Mouse (Mus musculus): ENCODE data around the gene 2610318N02Rik.
"Not testable (repeated sequence)": the region's sequence is repeated elsewhere in the genome, so short reads cannot be mapped to it uniquely, and the experiment has no call there.

2610318N02Rik gene

GRCm38 (mm10) chr16:17124871-17125520, at the start of gene 2610318N02Rik:
Gene 2610318N02Rik (minus strand): TSS chr16:17125167.
- peak; percentile 76 for DNase-seq

DNA sequence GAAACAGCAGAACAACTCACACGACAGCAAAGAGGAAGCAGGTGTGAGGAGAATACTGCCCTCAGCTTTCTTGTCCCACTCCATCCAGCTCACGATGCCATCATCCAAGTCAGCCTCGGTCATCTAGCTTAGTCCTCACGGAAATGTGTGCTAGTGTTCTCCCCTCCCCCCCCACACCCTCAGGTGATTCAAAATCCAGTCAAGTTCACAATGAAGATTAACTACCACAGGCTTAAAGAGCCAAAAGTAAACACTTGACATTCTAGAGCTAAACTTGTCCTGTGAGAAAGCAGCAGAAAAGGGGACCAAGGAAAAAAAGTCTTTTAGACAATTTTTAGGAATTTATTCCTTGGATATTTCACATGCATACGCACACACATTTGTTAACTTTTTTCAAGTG, 43.1 kb upstream of the 2610318N02Rik start:
- peak; percentile 10 for DNase-seq

GRCm38 (mm10) chr16:17167179-17167578, 42.2 kb upstream of the 2610318N02Rik start:
- no peak for DNase-seq

- DNase-seq, result not testable (repeated sequence)
Observed at GRCm38 (mm10) chr16:17165478-17165877, 40.5 kb upstream of the 2610318N02Rik start.

DNA sequence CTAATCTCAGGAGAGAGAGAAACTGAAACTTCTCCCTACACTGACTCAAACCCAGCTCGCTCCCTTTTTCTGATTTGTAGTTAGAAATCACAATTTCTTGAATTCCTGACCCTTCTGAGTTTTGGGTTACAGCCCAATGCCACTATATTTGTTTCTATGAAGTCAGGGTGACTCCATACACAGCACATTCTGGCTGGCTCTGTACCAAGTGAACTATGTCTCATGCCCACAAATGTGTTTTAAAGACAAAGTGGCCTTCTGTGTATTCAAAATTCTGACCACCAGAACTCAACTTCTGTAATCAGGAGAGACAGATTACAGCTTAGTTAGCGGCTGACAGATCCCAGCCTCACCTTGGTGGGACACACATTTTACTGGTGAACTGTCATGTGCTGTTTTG, 29.4 kb upstream of the 2610318N02Rik start:
- no peak for DNase-seq

GRCm38 (mm10) chr16:17151874-17152273, 26.9 kb upstream of the 2610318N02Rik start:
- DNase-seq, result no peak

GRCm38 (mm10) chr16:17150520-17151258, 25.7 kb upstream of the 2610318N02Rik start:
- DNase-seq, result no peak

GRCm38 (mm10) chr16:17148084-17148483, 23.1 kb upstream of the 2610318N02Rik start:
- DNase-seq, result no peak

DNA sequence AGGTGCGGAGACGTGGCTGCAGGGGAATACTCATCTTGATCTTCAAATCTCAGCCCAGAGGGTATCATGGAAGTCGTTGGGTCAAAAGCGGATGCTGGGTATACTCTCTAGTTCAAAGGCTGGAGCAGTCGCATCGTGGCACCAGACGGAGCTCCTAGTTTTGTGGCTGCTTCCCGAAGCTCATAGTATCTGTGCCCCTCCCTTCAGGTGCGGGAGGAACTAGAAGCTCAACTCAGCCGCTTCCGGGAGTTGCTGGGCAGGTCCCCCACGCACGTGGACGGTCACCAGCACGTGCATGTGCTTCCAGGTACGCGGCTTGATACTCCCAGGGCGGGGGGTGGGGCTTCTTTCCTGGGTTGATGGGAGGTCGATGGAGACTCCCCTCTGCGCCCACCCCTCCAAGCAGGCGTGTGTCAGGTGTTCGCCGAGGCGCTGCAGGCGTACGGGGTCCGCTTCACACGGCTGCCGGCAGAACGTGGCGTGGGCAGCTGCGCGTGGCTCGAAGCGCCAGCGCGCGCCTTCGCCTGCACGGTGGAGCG, 22.5 kb upstream of the 2610318N02Rik start:
- no peak for DNase-seq

DNA sequence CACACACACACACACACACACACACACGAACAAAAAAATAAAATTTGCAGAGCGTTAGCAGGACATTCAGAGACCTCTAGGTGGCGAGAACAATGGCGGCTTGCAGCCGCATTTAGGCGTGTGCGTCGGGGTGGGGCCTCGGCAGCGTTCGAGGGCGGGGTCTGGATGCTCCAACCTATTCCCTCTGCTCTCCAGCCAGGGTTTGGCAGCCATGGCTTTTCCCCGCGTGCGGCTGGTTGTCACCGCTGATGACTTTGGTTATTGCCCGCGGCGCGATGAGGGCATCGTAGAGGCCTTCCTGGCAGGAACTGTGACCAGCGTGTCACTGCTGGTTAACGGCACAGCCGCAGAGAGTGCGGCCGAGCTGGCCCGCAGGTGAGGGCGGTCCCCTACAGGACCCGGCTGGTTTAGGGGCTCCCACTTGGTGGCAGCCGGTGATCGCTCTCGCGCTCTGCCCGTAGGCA, 21.8 kb upstream of the 2610318N02Rik start, which contains the start of gene Ccdc116:
Gene Ccdc116, minus strand, starts transcription at position 458 of the 464 bp plus-strand sequence.
- peak; percentile 73 for DNase-seq

GRCm38 (mm10) chr16:17144339-17144738, 19.4 kb upstream of the 2610318N02Rik start, which contains the start of gene Ydjc:
Gene Ydjc (plus strand): TSS chr16:17144621.
- no peak for DNase-seq

GRCm38 (mm10) chr16:17137355-17137754, 12.4 kb upstream of the 2610318N02Rik start:
- no peak for DNase-seq

DNA sequence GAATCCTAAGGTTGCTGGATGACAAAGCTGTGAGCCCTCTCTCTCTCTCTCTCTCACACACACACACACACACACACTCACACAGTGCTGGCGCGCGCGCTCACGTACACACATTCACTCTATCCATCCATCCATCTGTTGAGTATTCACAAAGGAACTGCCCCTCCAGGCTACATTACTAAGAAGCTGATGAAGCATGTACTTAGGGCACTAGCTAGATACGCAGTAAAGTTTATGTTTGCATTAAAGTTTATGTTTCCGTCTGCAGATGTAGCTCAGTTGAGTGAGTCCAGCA, 7.9 kb upstream of the 2610318N02Rik start:
- DNase-seq, result no peak

DNA sequence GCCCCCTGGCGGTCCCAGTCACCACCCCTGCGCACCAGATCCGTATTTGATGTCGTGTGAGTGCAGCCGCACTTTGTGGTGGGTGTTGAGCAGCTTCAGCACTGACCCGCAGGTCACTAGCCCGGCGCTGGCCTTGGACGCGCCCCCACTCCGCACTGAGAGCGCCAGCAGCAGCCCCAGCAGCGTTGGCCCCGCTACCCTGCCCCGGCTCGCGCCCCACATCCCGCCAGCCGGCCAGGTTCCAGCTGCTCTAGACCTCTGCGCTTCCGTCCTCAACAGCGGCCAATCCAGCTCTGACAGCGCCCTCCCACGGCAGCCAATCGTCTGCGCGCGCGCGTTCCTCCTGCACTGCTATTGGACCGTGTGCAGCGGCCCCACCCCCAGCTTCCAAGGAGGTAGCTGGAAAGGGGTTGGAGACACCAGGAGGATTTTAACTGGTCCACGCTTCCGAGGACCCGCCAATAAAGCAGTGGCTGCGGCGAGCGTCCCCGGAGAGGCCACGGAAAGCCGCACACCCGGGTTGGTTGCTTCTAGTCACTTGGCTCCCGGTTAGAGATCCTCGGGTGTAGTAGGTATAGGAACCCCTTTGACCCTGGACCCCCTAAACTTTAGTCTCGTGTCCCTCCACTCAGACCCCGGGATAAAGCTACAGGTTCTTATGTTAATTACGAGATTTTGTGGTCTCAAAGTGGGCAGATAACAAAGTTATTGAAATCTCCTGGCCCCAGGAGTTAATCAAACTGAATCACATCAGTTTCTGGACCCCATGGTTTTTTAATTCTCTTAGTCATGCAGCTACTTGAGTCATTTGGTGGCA, 7.3 kb upstream of the 2610318N02Rik start, which contains the start of gene Sdf2l1:
Gene Sdf2l1, minus strand, starts transcription at position 295 of the 817 bp plus-strand sequence.
- DNase-seq, result peak; percentile 98

DNA sequence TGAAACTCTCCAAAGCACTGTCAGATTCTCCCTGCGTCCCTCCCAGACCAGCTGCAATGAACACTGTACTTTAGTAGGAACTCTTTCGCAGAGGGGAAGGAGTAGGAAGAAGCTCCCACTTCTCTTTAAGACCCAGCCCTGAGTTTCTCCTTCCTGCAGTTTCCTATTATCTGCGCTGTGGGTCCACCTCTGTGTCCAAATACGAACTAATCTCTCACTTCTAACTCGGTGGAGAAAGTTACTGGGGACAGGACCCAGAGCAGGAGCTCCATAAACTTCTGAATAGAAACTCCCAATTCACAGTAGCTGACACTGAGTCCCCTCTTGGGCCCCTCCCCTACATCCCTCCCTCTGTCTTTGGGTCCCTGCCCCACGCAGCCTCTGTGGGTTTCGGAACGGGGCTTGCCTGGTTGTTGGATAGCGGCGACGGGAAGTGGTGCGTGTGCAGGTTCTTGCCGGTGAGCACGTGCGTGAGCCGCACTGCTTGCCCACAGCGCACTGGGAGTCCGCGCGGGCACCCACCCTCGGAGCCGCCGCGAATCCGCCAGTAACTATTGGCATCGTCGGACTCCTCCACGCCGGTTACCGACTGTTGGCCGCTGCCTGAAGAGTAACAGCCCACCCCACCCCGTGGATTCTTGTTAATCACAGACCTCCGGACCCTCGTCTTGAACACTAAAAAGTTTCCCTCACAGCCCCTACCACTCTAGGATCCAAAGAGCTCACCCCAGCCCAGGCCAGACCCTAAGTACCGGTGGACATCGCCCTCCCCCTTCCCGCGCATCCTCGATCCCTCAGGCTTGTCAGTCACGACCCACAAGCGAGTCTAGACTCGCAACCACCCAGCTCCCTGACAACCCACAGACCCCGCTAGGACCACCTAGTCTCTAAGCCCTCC, 6.5 kb upstream of the 2610318N02Rik start:
- no peak for DNase-seq

GRCm38 (mm10) chr16:17127292-17127691, 2.3 kb upstream of the 2610318N02Rik start:
- peak; percentile 61 for DNase-seq

DNA sequence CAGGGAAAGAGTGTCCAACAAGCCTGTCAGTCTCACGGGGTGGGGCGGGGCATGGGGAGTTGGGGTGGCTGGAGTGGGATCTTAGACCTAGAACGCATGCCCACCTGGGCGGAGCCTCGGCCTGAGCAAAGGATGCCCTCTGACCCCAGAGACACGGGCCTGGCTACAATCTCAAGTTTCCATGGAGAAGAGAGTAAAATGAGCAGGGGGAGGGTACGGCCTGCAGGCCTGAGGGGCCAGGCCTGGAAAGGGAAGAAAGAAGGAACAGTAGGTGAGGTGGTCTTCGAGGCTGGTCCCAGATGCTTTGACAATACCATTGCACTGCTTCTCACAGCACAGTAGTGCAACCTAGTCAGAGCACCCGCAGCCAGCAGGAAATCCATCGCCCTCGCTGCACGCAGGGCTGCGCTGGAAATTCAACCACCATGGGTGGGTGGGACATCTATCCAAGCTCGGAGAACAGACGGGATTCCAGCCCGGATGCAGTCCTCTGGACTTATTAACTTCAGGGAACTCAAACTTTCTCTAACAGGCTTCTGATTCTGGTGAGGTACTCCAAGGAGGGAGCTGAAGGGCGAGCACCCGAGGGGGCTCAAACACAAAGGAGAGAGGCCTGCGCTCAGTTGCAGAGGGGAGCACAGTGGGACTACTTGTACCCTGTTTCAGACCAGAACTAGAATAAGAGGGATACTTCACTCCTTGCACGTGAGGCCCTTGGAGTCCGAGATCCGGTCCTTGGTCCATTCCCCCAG, 672 bp downstream of the 2610318N02Rik start:
- DNase-seq, result no peak

- no peak for DNase-seq
Observed at GRCm38 (mm10) chr16:17121569-17121968, 3.4 kb downstream of the 2610318N02Rik start.

- DNase-seq, result no peak
Observed at GRCm38 (mm10) chr16:17117309-17117799, 7.6 kb downstream of the 2610318N02Rik start.

GRCm38 (mm10) chr16:17110771-17111743, 13.9 kb downstream of the 2610318N02Rik start, which contains the start of gene Ppil2:
Gene Ppil2 (minus strand): TSS chr16:17111257.
- DNase-seq, result peak; percentile 67
